8 mouse cellular contexts compared by ENCODE assay signal in the genomic region with DNA sequence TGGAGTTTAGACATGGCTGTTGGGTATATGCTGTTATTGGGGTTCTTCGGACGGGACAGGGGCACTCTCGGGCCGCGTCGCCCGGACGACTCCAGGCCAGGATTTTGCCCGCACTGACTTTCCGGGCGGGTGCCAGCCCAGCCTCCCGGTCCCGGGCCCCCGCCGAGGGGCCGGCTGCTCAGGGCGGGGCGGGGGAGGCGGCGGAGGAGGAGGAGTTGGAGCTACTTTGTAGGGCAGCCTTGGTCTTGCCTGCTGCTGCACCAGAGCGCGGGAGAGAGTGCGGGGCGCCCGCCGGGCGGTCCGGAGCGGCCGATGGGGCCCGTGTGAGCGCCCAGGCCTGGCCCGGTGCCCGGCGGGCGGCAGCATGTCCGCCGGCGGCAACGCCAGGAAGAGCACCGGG.
DNase-seq lines count a peak whose midpoint lies in the region; ATAC-seq and TF ChIP-seq lines count a peak whose summit lies in the region.

No protein-coding gene starts in this region.

- ATAC-seq in Patski: peak; percentile 49
- peak; percentile 85 for ATAC-seq in forebrain, embryonic 11.5 days (replicated peaks; ENCODE audit: low FRiP score)
- peak; percentile 40 for ATAC-seq in limb, embryonic 12.5 days (ENCODE audit: insufficient number of reproducible peaks, insufficient read depth, low FRiP score, low TSS enrichment, low read depth)
- ATAC-seq in midbrain, embryonic 13.5 days: peak; percentile 81

- H3K36me3 ChIP-seq in forebrain, embryonic 11.5 days (ENCODE audit: control insufficient read depth, insufficient read depth, low read length): no peaks in the 10 kb centered on the region
- H3K36me3 ChIP-seq in hindbrain, embryonic 10.5 days: no peaks in the 10 kb centered on the region; the same call in 1 of the 2 replicates
- H3K36me3 ChIP-seq in limb, embryonic 12.5 days: peaks cover 22% of the 10 kb centered on the region
- H3K36me3 ChIP-seq in midbrain, embryonic 13.5 days: no peaks in the 10 kb centered on the region

- peak overlapping the region; percentile 88 for H3K4me2 ChIP-seq in forebrain, embryonic 11.5 days (ENCODE audit: low read depth, low read length, severe bottlenecking)
- peak overlapping the region; percentile 86 for H3K4me2 ChIP-seq in limb, embryonic 12.5 days
- H3K4me2 ChIP-seq in midbrain, embryonic 13.5 days (replicated peaks): peak overlapping the region; percentile 91

- H3K27ac ChIP-seq in forebrain, embryonic 11.5 days (ENCODE audit: low read depth, low read length): no peak overlapping the region
- peak overlapping the region; percentile 95 for H3K27ac ChIP-seq in hindbrain, embryonic 10.5 days
- H3K27ac ChIP-seq in limb, embryonic 12.5 days: peak overlapping the region; percentile 94
- H3K27ac ChIP-seq in midbrain, embryonic 13.5 days: no peak overlapping the region

- H3K9ac ChIP-seq in forebrain, embryonic 11.5 days (ENCODE audit: low read length): peak overlapping the region; percentile 90
- peak overlapping the region; percentile 94 for H3K9ac ChIP-seq in limb, embryonic 12.5 days (replicated peaks)
- peak overlapping the region; percentile 77 for H3K9ac ChIP-seq in midbrain, embryonic 13.5 days (replicated peaks)

- DNase-seq in Patski (ENCODE audit: low read depth, low spot score): no peak
- DNase-seq in c-Kit-positive CD71-negative TER-119-negative erythroid progenitor cells, embryonic 14.5 days (ENCODE audit: low read depth): peak; percentile 25
- peak; percentile 91 for DNase-seq in forebrain, embryonic 11.5 days (ENCODE audit: low spot score)
- peak; percentile 85 for DNase-seq in hindbrain, embryonic 10.5 days (ENCODE audit: low spot score)
- DNase-seq in thymus, postnatal 14 days: peak; percentile 56
- DNase-seq in frontal cortex, postnatal 25 days (ENCODE audit: low spot score in 2 of 2): no peak

- POLR2A ChIA-PET in Patski (lab: Charles Lee): interaction anchor here (1.5 kb wide), 1 partner anchor 9 kb away, joined by 3 read pairs; no protein-coding TSS in a partner anchor

- peak overlapping the region; percentile 72 for H3K4me3 ChIP-seq in forebrain, embryonic 11.5 days (ENCODE audit: low read depth, low read length)
- peak overlapping the region; percentile 73 for H3K4me3 ChIP-seq in hindbrain, embryonic 10.5 days
- peak overlapping the region; percentile 88 for H3K4me3 ChIP-seq in limb, embryonic 12.5 days (replicated peaks)
- H3K4me3 ChIP-seq in midbrain, embryonic 13.5 days (replicated peaks): peak overlapping the region; percentile 55

- in situ Hi-C loops in Patski (cut with MboI; ENCODE audit: low pct_unique_long_range_greater_than_20kb): loop anchor here (5.0 kb wide), 1 partner anchor 74 kb away; no protein-coding TSS in a partner anchor

- H3K4me1 ChIP-seq in forebrain, embryonic 11.5 days (replicated peaks; ENCODE audit: control insufficient read depth, insufficient read depth, low read length): peaks cover 28% of the 10 kb centered on the region
- H3K4me1 ChIP-seq in hindbrain, embryonic 10.5 days (replicated peaks): peaks cover 97% of the 10 kb centered on the region
- H3K4me1 ChIP-seq in limb, embryonic 12.5 days (replicated peaks): peaks cover 83% of the 10 kb centered on the region
- peaks cover 66% of the 10 kb centered on the region for H3K4me1 ChIP-seq in midbrain, embryonic 13.5 days (replicated peaks)

- no peak for TF ChIP-seq CTCF in Patski (IDR thresholded peaks at IDR 0.05)

- H3K27me3 ChIP-seq in Patski: no peaks in the 10 kb centered on the region
- no peaks in the 10 kb centered on the region for H3K27me3 ChIP-seq in forebrain, embryonic 11.5 days (ENCODE audit: control insufficient read depth, insufficient read depth, low read length)
- H3K27me3 ChIP-seq in hindbrain, embryonic 10.5 days (ENCODE audit: insufficient read depth, poor library complexity, severe bottlenecking): no peaks in the 10 kb centered on the region
- no peaks in the 10 kb centered on the region for H3K27me3 ChIP-seq in limb, embryonic 12.5 days
- H3K27me3 ChIP-seq in midbrain, embryonic 13.5 days: peaks cover 5% of the 10 kb centered on the region; the same call in 1 of the 2 replicates

- H3K9me3 ChIP-seq in forebrain, embryonic 11.5 days (ENCODE audit: control insufficient read depth, low read length): no peaks in the 10 kb centered on the region
- no peaks in the 10 kb centered on the region for H3K9me3 ChIP-seq in hindbrain, embryonic 10.5 days
- H3K9me3 ChIP-seq in limb, embryonic 12.5 days: no peaks in the 10 kb centered on the region
- no peaks in the 10 kb centered on the region for H3K9me3 ChIP-seq in midbrain, embryonic 13.5 days

- WGBS in forebrain, embryonic 11.5 days: 3% methylated on average over 37 of the region's 41 CpGs
- 2% methylated on average over 41 of the region's 41 CpGs for WGBS in hindbrain, embryonic 10.5 days
- WGBS in limb, embryonic 12.5 days: under 1% methylated on average over 41 of the region's 41 CpGs
- under 1% methylated on average over 39 of the region's 41 CpGs for WGBS in midbrain, embryonic 13.5 days

- CTCF ChIA-PET in Patski (lab: Charles Lee): interaction anchor here (1.7 kb wide), 1 partner anchor 77 kb away, joined by 8 read pairs; no protein-coding TSS in a partner anchor

Comparison
In these comparisons a context has a peak if more than half of its experiments do, and no peak if none do; other contexts are left out.
1. DNase-seq: peak in c-Kit-positive CD71-negative TER-119-negative erythroid progenitor cells, embryonic 14.5 days (single experiment), forebrain, embryonic 11.5 days (single experiment), hindbrain, embryonic 10.5 days (single experiment) and thymus, postnatal 14 days (single experiment); none in Patski (single experiment) and frontal cortex, postnatal 25 days (0 of 2).
2. H3K27ac ChIP-seq: peak in hindbrain, embryonic 10.5 days (single experiment) and limb, embryonic 12.5 days (single experiment); none in forebrain, embryonic 11.5 days (single experiment) and midbrain, embryonic 13.5 days (single experiment).
3. Peak in every context shown above with its lines, with median percentiles within 50 percentile points of each other: ATAC-seq, H3K4me2 ChIP-seq, H3K4me3 ChIP-seq and H3K9ac ChIP-seq.